Mouse (Mus musculus): Measurements from ENCODE around the gene Il1f6. TPM values are rescaled to one million over a fixed set of nuclear protein-coding genes. Genes with fewer than 3 reads are reported as not detected.
"Not testable (repeated sequence)": the region's sequence is repeated elsewhere in the genome, so short reads cannot be mapped to it uniquely, and the experiment has no call there.

The Il1f6 gene
- total RNA-seq (2021): not detected

- intact Hi-C loops (cut with DNase I): no loop called here
- DNase-seq: no peak
Observed at GRCm38 (mm10) chr2:24215118-24215517, at the start of gene Il1f6. Gene Il1f6 (plus strand): TSS chr2:24215418.

- peak; percentile 58 for DNase-seq
- intact Hi-C loops (cut with DNase I): loop anchor here (10.0 kb wide), 1 partner anchor 867 kb away; no protein-coding TSS in a partner anchor
Observed at GRCm38 (mm10) chr2:24181683-24182331, 33.4 kb upstream of the Il1f6 start.

- DNase-seq: peak; percentile 2
- intact Hi-C loops (cut with DNase I): loop anchor here (10.0 kb wide), 1 partner anchor 868 kb away; no protein-coding TSS in a partner anchor
Observed at GRCm38 (mm10) chr2:24182423-24183147, 32.6 kb upstream of the Il1f6 start.

GRCm38 (mm10) chr2:24184092-24184491 is 31.1 kb upstream of the Il1f6 start:
- not testable (repeated sequence) for DNase-seq
- intact Hi-C loops (cut with DNase I): loop anchor here (10.0 kb wide), 1 partner anchor 869 kb away; no protein-coding TSS in a partner anchor

GRCm38 (mm10) chr2:24186176-24186575 is 29.0 kb upstream of the Il1f6 start, which contains the start of gene Il1f9:
Gene Il1f9 (plus strand): TSS chr2:24186476.
- intact Hi-C loops (cut with DNase I): loop anchor here (10.0 kb wide), 1 partner anchor 871 kb away; no protein-coding TSS in a partner anchor
- DNase-seq: no peak

- intact Hi-C loops (cut with DNase I): loop anchor here (10.0 kb wide), 1 partner anchor 873 kb away; no protein-coding TSS in a partner anchor
- DNase-seq: no peak
Observed at GRCm38 (mm10) chr2:24187585-24187984, 27.6 kb upstream of the Il1f6 start.

GRCm38 (mm10) chr2:24188189-24188588 is 27.0 kb upstream of the Il1f6 start:
- intact Hi-C loops (cut with DNase I): loop anchor here (10.0 kb wide), 1 partner anchor 873 kb away; no protein-coding TSS in a partner anchor
- no peak for DNase-seq

GRCm38 (mm10) chr2:24227191-24227590 is 12.0 kb downstream of the Il1f6 start:
- intact Hi-C loops (cut with DNase I): no loop called here
- no peak for DNase-seq

GRCm38 (mm10) chr2:24267503-24267902 is 52.3 kb downstream of the Il1f6 start:
- intact Hi-C loops (cut with DNase I): no loop called here
- DNase-seq: no peak

GRCm38 (mm10) chr2:24273619-24274018 is 58.4 kb downstream of the Il1f6 start:
- intact Hi-C loops (cut with DNase I): no loop called here
- DNase-seq: no peak

GRCm38 (mm10) chr2:24275146-24275545 is 59.9 kb downstream of the Il1f6 start:
- no peak for DNase-seq
- intact Hi-C loops (cut with DNase I): no loop called here

Other genes starting within 250 kb of the Il1f6 start
- gene Hnmt, start 166.0 kb upstream of the Il1f6 start, total RNA-seq (2021): 10 to 100 TPM; 16.6 to 17.5 TPM
- gene Tbpl2, start 118.8 kb upstream of the Il1f6 start, total RNA-seq (2021): not detected
- gene Il1f8, start 62.3 kb upstream of the Il1f6 start, total RNA-seq (2021): not detected
- gene Il1f9, start 28.9 kb upstream of the Il1f6 start, total RNA-seq (2021): not detected
- gene Il1f5, start 61.5 kb downstream of the Il1f6 start, total RNA-seq (2021): not detected
- not detected for gene Il1f10, start 75.8 kb downstream of the Il1f6 start, total RNA-seq (2021)
- gene Il1rn, start 121.4 kb downstream of the Il1f6 start, total RNA-seq (2021): not detected
- gene Psd4, start 152.2 kb downstream of the Il1f6 start, total RNA-seq (2021): 1 to 10 TPM in 1 of 2 experiments, under 1 TPM in 1; 0.83 to 2.9 TPM

Data from left cerebral cortex, postnatal 4 days (tissue).